ENCODE assay signal across 24 mouse cellular contexts in the genomic region with DNA sequence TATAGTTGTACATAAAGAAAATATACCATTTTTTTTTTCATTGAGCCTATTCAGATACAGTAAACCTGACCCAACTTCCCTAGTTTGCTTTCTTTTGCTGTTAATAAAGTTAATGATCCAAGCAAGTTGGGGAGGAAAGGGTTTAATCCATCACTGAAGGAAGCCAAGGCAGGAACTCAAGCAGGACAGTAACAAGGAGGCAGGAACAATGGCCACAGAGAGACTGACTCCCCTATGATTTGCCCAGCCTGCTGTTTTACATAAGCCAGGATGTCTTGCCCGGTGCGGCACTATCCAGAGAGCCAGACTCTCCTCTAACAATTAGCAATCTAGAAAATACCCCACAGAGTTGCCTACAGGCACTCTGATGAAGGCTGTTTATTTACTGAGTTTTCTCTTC. TPM values are rescaled to one million over a fixed set of nuclear protein-coding genes. Genes with fewer than 3 reads are reported as not detected.
DNase-seq lines count a peak whose midpoint lies in the region; ATAC-seq and TF ChIP-seq lines count a peak whose summit lies in the region.
"Had no signal": no experiment of that assay in that cellular context is flagged by ENCODE, and none has a peak within 500 bp of the region (broad histone marks: within the 10 kb centered on the region; RNA-seq: fewer than 3 reads in every experiment).

No protein-coding gene starts in this region.

- DNase-seq in kidney, adult 18-20 months = no peak
- no peak for DNase-seq in kidney, adult 2 months
- DNase-seq in heart, postnatal 25 days (ENCODE audit: low spot score) = no peak
- DNase-seq in cerebellum, adult 11-12 months = no peak
- DNase-seq: adrenal gland, adult 8-10 months; adrenal gland, postnatal 25 days; B cell, adult 2 months; cerebellum, adult 11 months; cerebellum, adult 2 months; cerebellum, adult 9-10 months; cerebellum, postnatal 10 days; cerebellum, postnatal 25 days had no signal

- no peak overlapping the region for H3K9ac ChIP-seq in kidney, embryonic 14.5 days (ENCODE audit: low read depth, low read length)
- H3K9ac ChIP-seq in kidney, embryonic 16.5 days (replicated peaks; ENCODE audit: low read length) = no peak overlapping the region
- H3K9ac ChIP-seq in limb, embryonic 12.5 days (replicated peaks) = no peak overlapping the region
- H3K9ac ChIP-seq: embryonic facial prominence, embryonic 12.5 days; forebrain, embryonic 13.5 days; forebrain, embryonic 15.5 days had no signal

- intact Hi-C loops in heart, postnatal 25 days (cut with DNase I) = no loop called here

- TF ChIP-seq POLR2A in kidney, adult 2 months (IDR thresholded peaks at IDR 0.05; ENCODE audit: low read depth, low read length) = no peak

- peak; percentile 52; the same call in 1 of the 2 replicates for ATAC-seq in kidney, embryonic 14.5 days (ENCODE audit: low FRiP score, low TSS enrichment)
- ATAC-seq in kidney, embryonic 16.5 days (ENCODE audit: low FRiP score, low TSS enrichment) = peak; percentile 73; the same call in 1 of the 2 replicates
- ATAC-seq in limb, embryonic 12.5 days (ENCODE audit: insufficient number of reproducible peaks, insufficient read depth, low FRiP score, low TSS enrichment, low read depth) = no peak
- ATAC-seq: activated CD4-positive, CD25-positive, alpha-beta regulatory T cell, adult 4 months; CD4-positive, CD25-positive, alpha-beta regulatory T cell, adult 4 months; forebrain, embryonic 13.5 days; forebrain, embryonic 15.5 days; Patski had no signal

- no peaks in the 10 kb centered on the region for H3K9me3 ChIP-seq in kidney, embryonic 14.5 days (ENCODE audit: control insufficient read depth, low read length)
- no peaks in the 10 kb centered on the region for H3K9me3 ChIP-seq in kidney, embryonic 16.5 days (ENCODE audit: low read length)
- H3K9me3 ChIP-seq in limb, embryonic 12.5 days = no peaks in the 10 kb centered on the region
- H3K9me3 ChIP-seq: embryonic facial prominence, embryonic 10.5 days; embryonic facial prominence, embryonic 12.5 days; forebrain, embryonic 13.5 days; forebrain, embryonic 15.5 days; G1E had no signal

- no peak overlapping the region for H3K4me3 ChIP-seq in kidney, embryonic 14.5 days (ENCODE audit: low read length)
- no peak overlapping the region for H3K4me3 ChIP-seq in kidney, embryonic 16.5 days (ENCODE audit: low read length)
- no peak overlapping the region for H3K4me3 ChIP-seq in kidney, adult 2 months (ENCODE audit: insufficient read depth, low read depth, low read length)
- no peak overlapping the region for H3K4me3 ChIP-seq in limb, embryonic 12.5 days (replicated peaks)
- H3K4me3 ChIP-seq: embryonic facial prominence, embryonic 10.5 days; embryonic facial prominence, embryonic 12.5 days; forebrain, embryonic 13.5 days; forebrain, embryonic 15.5 days had no signal

- WGBS in kidney, embryonic 14.5 days = 49% methylated on average over 2 of the region's 2 CpGs
- WGBS in kidney, embryonic 16.5 days = 49% methylated on average over 2 of the region's 2 CpGs
- 27% methylated on average over 2 of the region's 2 CpGs for WGBS in kidney, adult 2 months
- WGBS in limb, embryonic 12.5 days = 30% methylated on average over 2 of the region's 2 CpGs

- no peak overlapping the region for H3K27ac ChIP-seq in kidney, embryonic 14.5 days (ENCODE audit: low read depth, low read length)
- no peak overlapping the region for H3K27ac ChIP-seq in kidney, embryonic 16.5 days (ENCODE audit: low read length)
- no peak overlapping the region for H3K27ac ChIP-seq in kidney, adult 2 months (ENCODE audit: insufficient read depth, low read depth, low read length)
- no peak overlapping the region for H3K27ac ChIP-seq in limb, embryonic 12.5 days
- H3K27ac ChIP-seq: embryonic facial prominence, embryonic 10.5 days; embryonic facial prominence, embryonic 12.5 days; forebrain, embryonic 13.5 days; forebrain, embryonic 15.5 days had no signal

- no peaks in the 10 kb centered on the region for H3K27me3 ChIP-seq in kidney, embryonic 14.5 days (ENCODE audit: control insufficient read depth, insufficient read depth, low read length)
- no peaks in the 10 kb centered on the region for H3K27me3 ChIP-seq in kidney, embryonic 16.5 days (ENCODE audit: insufficient read depth, low read length)
- H3K27me3 ChIP-seq in kidney, adult 2 months (replicated peaks; ENCODE audit: control insufficient read depth, insufficient read depth, low read length) = no peaks in the 10 kb centered on the region; the same call in 1 of the 2 replicates
- no peaks in the 10 kb centered on the region for H3K27me3 ChIP-seq in limb, embryonic 12.5 days
- H3K27me3 ChIP-seq: CH12.LX; embryonic facial prominence, embryonic 12.5 days; forebrain, embryonic 13.5 days; forebrain, embryonic 15.5 days; Patski had no signal

- no peaks in the 10 kb centered on the region for H3K4me1 ChIP-seq in kidney, embryonic 14.5 days (ENCODE audit: control insufficient read depth, insufficient read depth, low read length)
- no peaks in the 10 kb centered on the region for H3K4me1 ChIP-seq in kidney, embryonic 16.5 days (ENCODE audit: insufficient read depth, low read length)
- no peaks in the 10 kb centered on the region for H3K4me1 ChIP-seq in kidney, adult 2 months (ENCODE audit: control insufficient read depth, insufficient read depth, low read length)
- peaks cover 14% of the 10 kb centered on the region for H3K4me1 ChIP-seq in limb, embryonic 12.5 days (replicated peaks)
- H3K4me1 ChIP-seq: forebrain, embryonic 13.5 days; forebrain, embryonic 15.5 days had no signal

- TF ChIP-seq CTCF in kidney, adult 2 months (conservative IDR thresholded peaks at IDR 0.05; ENCODE audit: insufficient read depth, insufficient read length, low read depth, low read length) = no peak

- H3K36me3 ChIP-seq in kidney, embryonic 14.5 days (ENCODE audit: control insufficient read depth, insufficient read depth, low read length) = no peaks in the 10 kb centered on the region
- no peaks in the 10 kb centered on the region for H3K36me3 ChIP-seq in kidney, embryonic 16.5 days (ENCODE audit: insufficient read depth, low read length)
- no peaks in the 10 kb centered on the region for H3K36me3 ChIP-seq in kidney, adult 2 months (ENCODE audit: control insufficient read depth, insufficient read depth, low read length)
- H3K36me3 ChIP-seq in limb, embryonic 12.5 days = no peaks in the 10 kb centered on the region
- H3K36me3 ChIP-seq: embryonic facial prominence, embryonic 10.5 days; embryonic facial prominence, embryonic 12.5 days; forebrain, embryonic 15.5 days; G1E had no signal

- H3K4me2 ChIP-seq in kidney, embryonic 14.5 days (replicated peaks; ENCODE audit: low read depth, low read length) = no peak overlapping the region
- no peak overlapping the region for H3K4me2 ChIP-seq in kidney, embryonic 16.5 days (replicated peaks; ENCODE audit: low read depth, low read length)
- H3K4me2 ChIP-seq in limb, embryonic 12.5 days = peak overlapping the region; percentile 35
- H3K4me2 ChIP-seq: embryonic facial prominence, embryonic 12.5 days; forebrain, embryonic 13.5 days; forebrain, embryonic 15.5 days had no signal

RNA-seq across cellular contexts. Expression of gene Gli3, which starts 17.4 kb away (rescaled TPM):
- polyA plus RNA-seq in kidney, embryonic 14.5 days (2014; fragmentation: Nextera tagmentation; extraction: Ambion mirVana) = 18.0 and 19.4 TPM in 2 replicates
- polyA plus RNA-seq in kidney, embryonic 16.5 days (2015; fragmentation: Nextera tagmentation; extraction: Ambion mirVana) = 11.6 and 12.5 TPM in 2 replicates
- 0.58 and 0.99 TPM in 2 replicates for polyA plus RNA-seq in kidney, adult 2 months (2012; rRNA removed)
- polyA plus RNA-seq in limb, embryonic 12.5 days (2016; fragmentation: Nextera tagmentation; extraction: Ambion mirVana) = 50.0 and 53.9 TPM in 2 replicates
- 1 to 10 TPM; 1.9 to 2.0 TPM for total RNA-seq in heart, postnatal 25 days (2021)
- total RNA-seq: CH12.LX had no signal
- polyA plus RNA-seq: activated CD4-positive, CD25-positive, alpha-beta regulatory T cell, adult 4 months; CD4-positive, CD25-positive, alpha-beta regulatory T cell, adult 4 months; G1E had no signal
